Mouse (Mus musculus) ES-Bruce4 (cell line): ENCODE measurements around the gene Heg1. TPM values are rescaled to one million over a fixed set of nuclear protein-coding genes. Genes with fewer than 3 reads are reported as not detected.

Experiments used
- H3K27ac ChIP-seq: 2 replicates; pipeline ENCODE4 v1.5.1; 2012; ENCODE audit warnings: low read length, inconsistent platforms; ENCODE audit not compliant: insufficient read depth
- H3K27me3 ChIP-seq: 2 replicates; pipeline ENCODE4 v1.6.1; 2012; ENCODE audit warnings: mild to moderate bottlenecking, low read length, inconsistent platforms; ENCODE audit not compliant: control insufficient read depth, poor library complexity, insufficient read depth, severe bottlenecking
- H3K36me3 ChIP-seq: 2 replicates; pipeline ENCODE4 v1.6.1; 2012; ENCODE audit warnings: inconsistent platforms, mild to moderate bottlenecking, low read length, moderate library complexity; ENCODE audit not compliant: control insufficient read depth, poor library complexity, insufficient read depth, severe bottlenecking
- H3K4me1 ChIP-seq: one replicate; pipeline ENCODE4 v1.8.1; 2011; ENCODE audit warnings: low read length; ENCODE audit not compliant: control insufficient read depth, insufficient read depth
- H3K4me3 ChIP-seq: 2 replicates; pipeline ENCODE4 v1.5.1; 2011; ENCODE audit warnings: low read depth, mild to moderate bottlenecking, low read length
- H3K9ac ChIP-seq: 2 replicates; pipeline ENCODE4 v1.6.1; 2012; ENCODE audit warnings: low read depth, mild to moderate bottlenecking, inconsistent platforms; ENCODE audit not compliant: poor library complexity, severe bottlenecking
- H3K9me3 ChIP-seq: replicated peaks from 2 replicates; pipeline ENCODE4 v1.6.1; 2012; ENCODE audit warnings: mild to moderate bottlenecking, low read length, inconsistent platforms; ENCODE audit not compliant: control insufficient read depth, poor library complexity, insufficient read depth, severe bottlenecking
- CTCF ChIP-seq: IDR thresholded peaks from one replicate; pipeline ENCODE4 v1.8.1; 2011; ENCODE audit warnings: low read depth, low read length
- EP300 ChIP-seq: IDR thresholded peaks from 2 replicates; pipeline ENCODE4 v1.6.1; 2011; ENCODE audit warnings: low read depth, low read length; ENCODE audit not compliant: insufficient read depth
- POLR2A ChIP-seq: IDR thresholded peaks from one replicate; pipeline ENCODE4 v1.8.1; 2011; ENCODE audit warnings: low read length; ENCODE audit not compliant: insufficient read depth
- polyA plus RNA-seq: library from polyadenylated mRNA; stranded (reverse); fragments of >200 nt; gene quantifications from 2 replicates; pipeline ENCODE4 v1.2.4, GENCODE M21; 2011; ENCODE audit warnings: low read depth; ENCODE audit not compliant: missing spikeins, insufficient read depth, insufficient read length

Gene Heg1
- polyA plus RNA-seq, 1 experiment, result 21.7 TPM

DNA sequence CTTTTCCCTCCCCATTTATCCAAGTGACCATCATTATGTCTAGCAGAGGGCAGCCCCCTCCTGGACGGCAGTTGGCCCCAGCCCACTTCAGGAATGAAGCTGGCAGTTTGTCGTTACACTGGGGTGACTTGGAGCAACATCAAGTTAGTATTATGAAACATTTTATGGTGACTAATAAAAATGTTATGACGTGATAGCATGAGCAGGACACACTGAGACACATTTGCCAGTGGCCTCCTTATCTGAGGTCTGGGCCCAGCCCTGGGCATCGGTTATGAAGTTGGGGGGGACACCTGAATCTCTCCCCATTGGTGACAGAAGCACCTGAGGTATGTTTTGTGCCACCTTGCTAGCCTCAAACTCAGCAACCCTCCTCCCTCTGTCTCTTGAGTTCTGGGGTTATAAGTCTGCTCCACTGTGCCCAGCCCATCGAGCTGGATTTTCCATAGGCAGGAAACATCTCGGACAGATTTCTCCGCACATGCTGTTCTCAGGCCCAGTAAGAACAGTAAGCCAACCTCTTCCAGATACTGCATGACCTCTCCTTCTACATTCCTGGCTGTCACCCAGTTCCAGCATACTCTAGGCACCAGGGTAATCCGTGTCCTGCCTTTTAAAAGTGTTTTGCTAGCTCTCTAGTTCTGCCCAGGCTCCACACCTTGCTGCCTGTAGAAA is 68.9 kb downstream of the Heg1 start:
- Histone ChIP-seq H3K4me3 (no peak overlapping the region), H3K36me3 (no peaks in the 10 kb centered on the region), H3K9ac (no peak overlapping the region), H3K4me1 (peaks cover 2% of the 10 kb centered on the region), H3K9me3 (no peaks in the 10 kb centered on the region), H3K27me3 (no peaks in the 10 kb centered on the region), H3K27ac (no peak overlapping the region)
- TF ChIP-seq CTCF (no peak), POLR2A (no peak), EP300 (no peak)

DNA sequence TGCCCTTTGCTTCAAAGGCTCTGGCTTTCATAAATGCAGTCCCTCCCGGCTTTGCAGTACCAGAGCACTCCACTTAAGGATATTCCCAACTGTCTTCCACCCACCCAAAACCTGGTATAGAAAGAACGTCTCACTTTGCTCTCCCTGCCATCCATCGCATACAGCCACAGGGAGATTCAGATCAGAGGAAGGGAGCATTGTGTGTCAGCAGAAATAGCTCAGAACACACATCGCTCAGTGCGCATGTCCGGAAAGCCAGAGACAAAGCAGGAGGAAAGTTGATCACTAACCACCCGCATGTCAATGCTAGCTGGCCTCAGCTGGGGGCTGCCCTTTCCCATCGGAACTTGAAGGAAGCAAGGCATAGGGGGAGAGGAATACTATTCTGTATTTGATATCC is 71.1 kb downstream of the Heg1 start:
- H3K36me3 ChIP-seq, result no peaks in the 10 kb centered on the region
- H3K9me3 ChIP-seq, result no peaks in the 10 kb centered on the region
- H3K4me1 ChIP-seq, result peaks cover 2% of the 10 kb centered on the region
- H3K27ac ChIP-seq, result no peak overlapping the region
- H3K4me3 ChIP-seq, result no peak overlapping the region
- H3K27me3 ChIP-seq, result no peaks in the 10 kb centered on the region
- no peak for TF ChIP-seq POLR2A
- TF ChIP-seq CTCF, result no peak
- no peak for TF ChIP-seq EP300
- no peak overlapping the region for H3K9ac ChIP-seq

DNA sequence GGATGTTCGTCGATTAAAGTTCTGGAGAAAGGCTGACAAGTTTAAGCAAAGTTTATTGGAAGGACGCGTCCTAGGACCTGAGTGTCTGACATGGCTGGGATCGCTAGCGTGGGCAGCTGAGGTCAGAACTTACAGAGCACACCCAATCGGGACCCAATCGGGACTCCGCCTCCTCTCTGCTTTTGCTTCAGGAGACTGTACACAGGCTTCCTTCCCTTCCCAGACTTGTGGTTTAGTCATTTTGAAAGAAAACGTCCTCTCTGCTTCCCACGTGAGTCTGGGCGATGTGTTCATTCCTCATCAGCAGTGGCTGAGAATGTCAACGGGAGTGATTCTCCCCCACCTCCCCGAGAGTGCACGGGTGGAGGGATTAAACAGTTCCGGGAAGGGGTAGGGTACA is 71.8 kb downstream of the Heg1 start:
- Histone ChIP-seq H3K9me3 (no peaks in the 10 kb centered on the region), H3K36me3 (no peaks in the 10 kb centered on the region), H3K4me3 (no peak overlapping the region), H3K27ac (no peak overlapping the region), H3K27me3 (no peaks in the 10 kb centered on the region), H3K4me1 (peaks cover 2% of the 10 kb centered on the region), H3K9ac (no peak overlapping the region)
- TF ChIP-seq CTCF (no peak), EP300 (no peak), POLR2A (no peak)

DNA sequence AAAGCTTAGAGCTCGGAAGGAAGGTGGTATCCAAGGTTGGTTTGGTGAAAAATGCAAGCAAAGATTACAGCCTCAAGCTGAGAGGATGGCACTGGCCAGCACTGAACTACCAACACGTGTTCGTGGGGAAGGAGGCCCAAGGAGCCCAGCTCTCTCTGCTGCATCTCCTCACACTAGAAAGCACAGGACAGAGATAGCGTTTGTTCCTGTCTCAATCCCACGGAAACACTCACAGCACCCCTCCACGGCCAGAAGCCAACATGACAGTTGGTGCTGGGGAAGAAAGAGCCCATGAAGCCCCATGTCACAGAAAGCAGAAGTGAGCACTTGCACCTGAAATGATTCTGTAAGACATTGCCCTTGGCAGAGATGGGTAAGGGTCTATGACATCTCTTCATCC is 72.2 kb downstream of the Heg1 start:
- Histone ChIP-seq H3K36me3 (no peaks in the 10 kb centered on the region), H3K27ac (no peak overlapping the region), H3K4me3 (no peak overlapping the region), H3K9ac (no peak overlapping the region), H3K9me3 (no peaks in the 10 kb centered on the region), H3K4me1 (peaks cover 2% of the 10 kb centered on the region), H3K27me3 (no peaks in the 10 kb centered on the region)
- TF ChIP-seq POLR2A (no peak), CTCF (no peak), EP300 (no peak)

DNA sequence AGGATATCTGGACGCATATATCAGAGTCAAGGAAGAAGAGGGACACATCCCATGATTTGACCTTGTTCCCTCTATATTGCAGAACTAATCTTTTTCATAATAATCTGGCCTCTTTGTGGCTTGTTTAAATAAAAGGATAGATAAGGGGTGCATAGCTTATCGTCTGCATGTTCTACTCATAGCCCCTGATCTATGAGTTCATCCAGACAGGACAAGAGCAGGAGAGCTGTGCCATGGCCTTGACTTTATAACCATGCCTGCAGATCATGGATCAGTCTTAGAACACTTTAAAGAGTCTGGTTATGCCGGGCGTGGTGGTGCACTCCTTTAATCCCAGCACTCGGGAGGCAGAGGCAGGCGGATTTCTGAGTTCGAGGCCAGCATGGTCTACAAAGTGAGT is 75.0 kb downstream of the Heg1 start:
- Histone ChIP-seq H3K4me3 (no peak overlapping the region), H3K9ac (no peak overlapping the region), H3K36me3 (no peaks in the 10 kb centered on the region), H3K27ac (no peak overlapping the region), H3K27me3 (no peaks in the 10 kb centered on the region), H3K4me1 (peaks cover 2% of the 10 kb centered on the region), H3K9me3 (no peaks in the 10 kb centered on the region)
- TF ChIP-seq POLR2A, result no peak
- TF ChIP-seq CTCF, result no peak
- no peak for TF ChIP-seq EP300

DNA sequence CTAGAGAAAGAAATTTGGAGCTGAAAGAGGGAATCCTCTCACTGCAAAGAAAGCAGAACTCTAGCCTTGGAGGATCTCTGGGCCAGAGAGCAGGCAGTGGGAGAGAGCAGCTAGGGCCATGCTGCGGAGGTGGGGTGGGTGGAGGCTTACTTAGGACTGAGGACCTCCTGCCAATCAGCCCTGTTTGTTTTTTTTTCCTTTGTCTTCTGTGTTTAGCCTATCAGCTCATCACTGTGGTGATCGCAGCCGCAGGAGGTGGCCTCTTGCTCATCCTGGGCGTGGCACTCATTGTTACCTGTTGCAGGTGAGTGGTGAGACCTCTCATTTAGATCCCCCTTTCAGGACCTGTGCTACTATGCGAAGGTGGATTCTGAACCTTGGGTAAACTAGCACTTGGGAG is 76.4 kb downstream of the Heg1 start:
- Histone ChIP-seq H3K4me1 (peaks cover 2% of the 10 kb centered on the region), H3K9ac (no peak overlapping the region; the same call in 1 of the 2 replicates), H3K36me3 (no peaks in the 10 kb centered on the region), H3K4me3 (no peak overlapping the region), H3K27ac (peak overlapping the region; percentile 68; the same call in 1 of the 2 replicates), H3K9me3 (no peaks in the 10 kb centered on the region), H3K27me3 (no peaks in the 10 kb centered on the region)
- no peak for TF ChIP-seq CTCF
- peak; percentile 80 for TF ChIP-seq EP300
- no peak for TF ChIP-seq POLR2A
